In genomic region chr19:10356845-10357503, GRCm38 (mm10) we compare ENCODE assay signal across 12 mouse cellular contexts. TPM values are rescaled to one million over a fixed set of nuclear protein-coding genes. Genes with fewer than 3 reads are reported as not detected.
A peak's percentile ranks its signal among the peaks of the same experiment; 100 is the strongest.
DNase-seq lines count a peak whose midpoint lies in the region; ATAC-seq and TF ChIP-seq lines count a peak whose summit lies in the region.
"Had no signal": no experiment of that assay in that cellular context is flagged by ENCODE, and none has a peak within 500 bp of the region (broad histone marks: within the 10 kb centered on the region; RNA-seq: fewer than 3 reads in every experiment).

No protein-coding gene starts in this region.

- no peaks in the 10 kb centered on the region for H3K27me3 ChIP-seq in forebrain, embryonic 11.5 days (ENCODE audit: control insufficient read depth, insufficient read depth, low read length)
- H3K27me3 ChIP-seq in midbrain, embryonic 12.5 days: no peaks in the 10 kb centered on the region
- H3K27me3 ChIP-seq in liver, postnatal 0 days (ENCODE audit: insufficient read depth, low read length): no peaks in the 10 kb centered on the region
- H3K27me3 ChIP-seq in heart, adult 2 months (ENCODE audit: control insufficient read depth, insufficient read depth, low read length): no peaks in the 10 kb centered on the region
- H3K27me3 ChIP-seq: embryonic facial prominence, embryonic 12.5 days had no signal

- ATAC-seq in forebrain, embryonic 11.5 days (replicated peaks; ENCODE audit: low FRiP score): 0 out of 2 replicates have a peak, but pooled peaks have one; percentile 58
- peak; percentile 86 for ATAC-seq in midbrain, embryonic 12.5 days (ENCODE audit: low FRiP score, low read depth)
- ATAC-seq in liver, postnatal 0 days: no peak

- peaks cover 9% of the 10 kb centered on the region; the same call in 1 of the 2 replicates for H3K4me1 ChIP-seq in forebrain, embryonic 11.5 days (replicated peaks; ENCODE audit: control insufficient read depth, insufficient read depth, low read length)
- peaks cover 22% of the 10 kb centered on the region for H3K4me1 ChIP-seq in midbrain, embryonic 12.5 days
- H3K4me1 ChIP-seq in liver, postnatal 0 days (ENCODE audit: insufficient read depth): peaks cover 4% of the 10 kb centered on the region; the same call in 1 of the 2 replicates
- no peaks in the 10 kb centered on the region for H3K4me1 ChIP-seq in heart, adult 2 months (ENCODE audit: control insufficient read depth, insufficient read depth, low read length)

- TF ChIP-seq POLR2A in heart, adult 2 months (IDR thresholded peaks at IDR 0.05; ENCODE audit: insufficient read depth, low read depth, low read length): no peak

- no peak for TF ChIP-seq EP300 in liver, postnatal 0 days (IDR thresholded peaks at IDR 0.05; ENCODE audit: low read depth)
- TF ChIP-seq EP300 in heart, adult 2 months (IDR thresholded peaks at IDR 0.05; ENCODE audit: insufficient read depth, low read depth, low read length): no peak

- H3K36me3 ChIP-seq in forebrain, embryonic 11.5 days (ENCODE audit: control insufficient read depth, insufficient read depth, low read length): no peaks in the 10 kb centered on the region
- no peaks in the 10 kb centered on the region for H3K36me3 ChIP-seq in midbrain, embryonic 12.5 days
- no peaks in the 10 kb centered on the region for H3K36me3 ChIP-seq in liver, postnatal 0 days (replicated peaks; ENCODE audit: insufficient read depth, low read length)
- no peaks in the 10 kb centered on the region for H3K36me3 ChIP-seq in heart, adult 2 months (ENCODE audit: control insufficient read depth, insufficient read depth, low read length)
- H3K36me3 ChIP-seq: embryonic facial prominence, embryonic 12.5 days; limb, embryonic 12.5 days had no signal

- H3K27ac ChIP-seq in forebrain, embryonic 11.5 days (ENCODE audit: low read depth, low read length): no peak overlapping the region
- peak overlapping the region; percentile 67 for H3K27ac ChIP-seq in midbrain, embryonic 12.5 days (replicated peaks)
- H3K27ac ChIP-seq in liver, postnatal 0 days (ENCODE audit: low read depth): no peak overlapping the region
- H3K27ac ChIP-seq in heart, adult 2 months: no peak overlapping the region
- H3K27ac ChIP-seq: embryonic facial prominence, embryonic 12.5 days; limb, embryonic 12.5 days had no signal

- DNase-seq in B cell, adult 2 months: peak; percentile 6 to 15
- peak; percentile 61 to 78 for DNase-seq in adrenal gland, adult (ENCODE audit: inconsistent age in 2 of 2, low spot score in 1 of 2)
- DNase-seq in forebrain, embryonic 11.5 days (ENCODE audit: low spot score): peak; percentile 69
- DNase-seq in ovary, postnatal 10 days (ENCODE audit: low spot score): no peak
- DNase-seq in right cerebral cortex, postnatal 4 days: no peak
- DNase-seq in liver, postnatal 0 days: no peak
- no peak for DNase-seq in heart, adult 2 months
- DNase-seq: kidney, postnatal 10 days had no signal

- no peak for TF ChIP-seq CTCF in liver, postnatal 0 days (IDR thresholded peaks at IDR 0.05; ENCODE audit: low read depth)
- TF ChIP-seq CTCF in heart, adult 2 months (IDR thresholded peaks at IDR 0.05): no peak

- 4% methylated on average over 12 of the region's 12 CpGs for WGBS in forebrain, embryonic 11.5 days
- 2% methylated on average over 12 of the region's 12 CpGs for WGBS in midbrain, embryonic 12.5 days
- WGBS in liver, postnatal 0 days (ENCODE audit: insufficient replicate concordance): 26% methylated on average over 12 of the region's 12 CpGs
- WGBS in heart, adult 2 months: 24% methylated on average over 12 of the region's 12 CpGs

- no peak overlapping the region for H3K4me3 ChIP-seq in forebrain, embryonic 11.5 days (ENCODE audit: low read depth, low read length)
- H3K4me3 ChIP-seq in midbrain, embryonic 12.5 days: no peak overlapping the region
- no peak overlapping the region for H3K4me3 ChIP-seq in liver, postnatal 0 days (ENCODE audit: low read depth, low read length)
- no peak overlapping the region for H3K4me3 ChIP-seq in heart, adult 2 months
- H3K4me3 ChIP-seq: embryonic facial prominence, embryonic 12.5 days; limb, embryonic 12.5 days; megakaryocyte, embryonic 14.5 days had no signal

- H3K9me3 ChIP-seq in forebrain, embryonic 11.5 days (ENCODE audit: control insufficient read depth, low read length): no peaks in the 10 kb centered on the region
- no peaks in the 10 kb centered on the region for H3K9me3 ChIP-seq in midbrain, embryonic 12.5 days
- no peaks in the 10 kb centered on the region for H3K9me3 ChIP-seq in liver, postnatal 0 days (ENCODE audit: low read length)
- H3K9me3 ChIP-seq: embryonic facial prominence, embryonic 12.5 days; limb, embryonic 12.5 days; megakaryocyte, embryonic 14.5 days had no signal

- intact Hi-C loops in heart, adult 2 months (cut with DNase I): no loop called here

- H3K9ac ChIP-seq in forebrain, embryonic 11.5 days (ENCODE audit: low read length): no peak overlapping the region
- H3K9ac ChIP-seq in midbrain, embryonic 12.5 days (replicated peaks): no peak overlapping the region
- no peak overlapping the region for H3K9ac ChIP-seq in liver, postnatal 0 days (replicated peaks)
- no peak overlapping the region for H3K9ac ChIP-seq in heart, adult 2 months (ENCODE audit: low read depth, low read length)
- H3K9ac ChIP-seq: embryonic facial prominence, embryonic 12.5 days; limb, embryonic 12.5 days had no signal

- H3K79me2 ChIP-seq in heart, adult 2 months (replicated peaks; ENCODE audit: control insufficient read depth, insufficient read depth, low read length): no peaks in the 10 kb centered on the region

- no peak overlapping the region for H3K4me2 ChIP-seq in forebrain, embryonic 11.5 days (ENCODE audit: low read depth, low read length, severe bottlenecking)
- H3K4me2 ChIP-seq in midbrain, embryonic 12.5 days (replicated peaks): 0 out of 2 replicates have a peak overlapping the region, but pooled peaks have one; percentile 23
- no peak overlapping the region for H3K4me2 ChIP-seq in liver, postnatal 0 days (ENCODE audit: low read depth, low read length)
- H3K4me2 ChIP-seq: embryonic facial prominence, embryonic 12.5 days; limb, embryonic 12.5 days had no signal

RNA-seq across cellular contexts. Expression of gene Syt7, which starts 31.9 kb away (rescaled TPM):
- polyA plus RNA-seq in forebrain, embryonic 11.5 days (2014; fragmentation: Nextera tagmentation; extraction: Ambion mirVana): 3.2 and 7.7 TPM in 2 replicates
- polyA plus RNA-seq in midbrain, embryonic 12.5 days (2016; fragmentation: Nextera tagmentation; extraction: Ambion mirVana): 3.9 and 4.4 TPM in 2 replicates
- 0.04 and 0.24 TPM in 2 replicates for polyA plus RNA-seq in liver, postnatal 0 days (2015; fragmentation: Nextera tagmentation; extraction: Ambion mirVana)
- 10 to 100 TPM; 35.7 to 38.6 TPM for total RNA-seq in heart, adult 2 months (2021)
- polyA plus RNA-seq in heart, adult 2 months (2012; rRNA removed): 17.6 and 20.1 TPM in 2 replicates

RNA-seq across cellular contexts. Expression of gene Dagla, which starts 52.3 kb away (rescaled TPM):
- 1.9 and 2.5 TPM in 2 replicates for polyA plus RNA-seq in forebrain, embryonic 11.5 days (2014; fragmentation: Nextera tagmentation; extraction: Ambion mirVana)
- polyA plus RNA-seq in midbrain, embryonic 12.5 days (2016; fragmentation: Nextera tagmentation; extraction: Ambion mirVana): 4.2 and 4.4 TPM in 2 replicates
- 0.21 and 0.28 TPM in 2 replicates for polyA plus RNA-seq in liver, postnatal 0 days (2015; fragmentation: Nextera tagmentation; extraction: Ambion mirVana)
- total RNA-seq in heart, adult 2 months (2021): 1 to 10 TPM; 2.5 to 3.3 TPM
- polyA plus RNA-seq in heart, adult 2 months (2012; rRNA removed): 4.8 and 5.7 TPM in 2 replicates

Comparison
In these comparisons a context has a peak if more than half of its experiments do, and no peak if none do; other contexts are left out.
1. DNase-seq: peak in B cell, adult 2 months (2 of 2), adrenal gland, adult (2 of 2) and forebrain, embryonic 11.5 days (single experiment); none in ovary, postnatal 10 days (single experiment), right cerebral cortex, postnatal 4 days (single experiment), liver, postnatal 0 days (single experiment) and heart, adult 2 months (0 of 2).